Mouse (Mus musculus) left cerebral cortex, adult 2 months (tissue): ENCODE data around the gene P3h2. TPM values are rescaled to one million over a fixed set of nuclear protein-coding genes. Genes with fewer than 3 reads are reported as not detected.

Source experiments
- DNase-seq, 2 experiments: peaks; one replicate each; pipeline ENCODE4 v3.0.0; 2021 to 2022; ENCODE audit warnings: low spot score in 2 of 2, mixed read lengths in 1 of 2; ENCODE audit errors: extremely low spot score in 1 of 2
- H3K27ac ChIP-seq: fragments of 200-600 bp; 2 replicates; pipeline ENCODE4 v1.8.1; 2022
- H3K4me3 ChIP-seq: fragments of 200-600 bp; 2 replicates; pipeline ENCODE4 v1.8.1; 2022
- CTCF ChIP-seq: fragments of 200-600 bp; IDR thresholded peaks from 2 replicates; pipeline ENCODE4 v1.8.1; 2022; ENCODE audit warnings: antibody characterized with exemption, mild to moderate bottlenecking, moderate library complexity
- intact Hi-C: fragments of 180-260 bp; cut with DNase I; formaldehyde crosslinking; loops from one replicate; pipeline ENCODE4 v1.15.1; 2025
- total RNA-seq, 2 experiments: library from RNA; stranded (reverse); gene quantifications; 2 replicates each; pipeline ENCODE4 v1.2.3; 2021

Gene P3h2
- total RNA-seq, 2 experiments from 2014 or later, result 3.7 TPM

- TF ChIP-seq CTCF, result no peak
- intact Hi-C loops, result no loop called here
These were observed 134.9 kb downstream of the P3h2 start for GRCm38 (mm10) chr16:25970720-25971119.

GRCm38 (mm10) chr16:25970193-25970592 is 135.4 kb downstream of the P3h2 start:
- DNase-seq, result no peak
- intact Hi-C loops, result no loop called here
- no peak overlapping the region for H3K27ac ChIP-seq
- no peak for TF ChIP-seq CTCF
- no peak overlapping the region for H3K4me3 ChIP-seq

More at GRCm38 (mm10) chr16:25970720-25971119, 134.9 kb downstream of the P3h2 start:
- H3K4me3 ChIP-seq, result no peak overlapping the region
- no peak overlapping the region for H3K27ac ChIP-seq
- no peak for DNase-seq

- intact Hi-C loops, result loop anchor here (1.0 to 10.0 kb wide), 4 partner anchors 232 to 1175 kb away; no protein-coding TSS in a partner anchor
- no peak overlapping the region for H3K27ac ChIP-seq
- TF ChIP-seq CTCF, result peak; percentile 97
- no peak overlapping the region for H3K4me3 ChIP-seq
- peak; percentile 72 to 77 for DNase-seq
These were observed 138.3 kb downstream of the P3h2 start for GRCm38 (mm10) chr16:25967297-25967696.

- intact Hi-C loops, result loop anchor here (5.0 to 10.0 kb wide), 4 partner anchors 377 to 1982 kb away; partner anchors contain the start of gene Cldn1
- peak; percentile 100 for TF ChIP-seq CTCF
- peak; percentile 63 to 66 for DNase-seq
- H3K27ac ChIP-seq, result no peak overlapping the region
- no peak overlapping the region for H3K4me3 ChIP-seq
These were observed 141.7 kb downstream of the P3h2 start for GRCm38 (mm10) chr16:25963856-25964255.

- peak; percentile 36 to 50 for DNase-seq
- Histone ChIP-seq H3K4me3 (no peak overlapping the region), H3K27ac (no peak overlapping the region)
- intact Hi-C loops, result loop anchor here (5.0 to 10.0 kb wide), 4 partner anchors 373 to 1978 kb away; partner anchors contain the start of gene Cldn1
- no peak for TF ChIP-seq CTCF
These were observed 145.2 kb downstream of the P3h2 start for GRCm38 (mm10) chr16:25960345-25960744.

- intact Hi-C loops, result loop anchor here (5.0 to 10.0 kb wide), 4 partner anchors 373 to 1978 kb away; partner anchors contain the start of gene Cldn1
- DNase-seq, result no peak
- TF ChIP-seq CTCF, result no peak
- no peak overlapping the region for H3K4me3 ChIP-seq
- H3K27ac ChIP-seq, result no peak overlapping the region
These were observed 145.7 kb downstream of the P3h2 start for GRCm38 (mm10) chr16:25959929-25960328.

GRCm38 (mm10) chr16:25958650-25959238 is 146.8 kb downstream of the P3h2 start:
- TF ChIP-seq CTCF, result no peak
- no peak for DNase-seq
- H3K27ac ChIP-seq, result no peak overlapping the region
- H3K4me3 ChIP-seq, result no peak overlapping the region
- intact Hi-C loops, result no loop called here

GRCm38 (mm10) chr16:25958213-25958612 is 147.4 kb downstream of the P3h2 start:
- no peak overlapping the region for H3K27ac ChIP-seq
- intact Hi-C loops, result no loop called here
- no peak for TF ChIP-seq CTCF
- no peak for DNase-seq
- H3K4me3 ChIP-seq, result no peak overlapping the region

- DNase-seq, result no peak
- no peak for TF ChIP-seq CTCF
- intact Hi-C loops, result no loop called here
- H3K4me3 ChIP-seq, result no peak overlapping the region
- no peak overlapping the region for H3K27ac ChIP-seq
These were observed 148.8 kb downstream of the P3h2 start for GRCm38 (mm10) chr16:25956831-25957230.

GRCm38 (mm10) chr16:25954614-25955013 is 151.0 kb downstream of the P3h2 start:
- Histone ChIP-seq H3K4me3 (no peak overlapping the region), H3K27ac (no peak overlapping the region)
- intact Hi-C loops, result loop anchor here (5.0 kb wide), 1 partner anchor 577 kb away; no protein-coding TSS in a partner anchor
- no peak for DNase-seq
- no peak for TF ChIP-seq CTCF

GRCm38 (mm10) chr16:25953359-25953758 is 152.2 kb downstream of the P3h2 start:
- Histone ChIP-seq H3K4me3 (no peak overlapping the region), H3K27ac (no peak overlapping the region)
- intact Hi-C loops, result loop anchor here (5.0 kb wide), 1 partner anchor 576 kb away; no protein-coding TSS in a partner anchor
- no peak for TF ChIP-seq CTCF
- no peak for DNase-seq

- Histone ChIP-seq H3K4me3 (no peak overlapping the region), H3K27ac (no peak overlapping the region)
- peak; percentile 37 for TF ChIP-seq CTCF
- no peak for DNase-seq
- intact Hi-C loops, result loop anchor here (5.0 kb wide), 1 partner anchor 575 kb away; no protein-coding TSS in a partner anchor
These were observed 153.6 kb downstream of the P3h2 start for GRCm38 (mm10) chr16:25952005-25952404.

- Histone ChIP-seq H3K27ac (no peak overlapping the region), H3K4me3 (no peak overlapping the region)
- intact Hi-C loops, result no loop called here
- no peak for DNase-seq
- TF ChIP-seq CTCF, result no peak
These were observed 157.5 kb downstream of the P3h2 start for GRCm38 (mm10) chr16:25948067-25948466.
